ENCODE assay signal across 8 mouse cellular contexts in the genomic region with DNA sequence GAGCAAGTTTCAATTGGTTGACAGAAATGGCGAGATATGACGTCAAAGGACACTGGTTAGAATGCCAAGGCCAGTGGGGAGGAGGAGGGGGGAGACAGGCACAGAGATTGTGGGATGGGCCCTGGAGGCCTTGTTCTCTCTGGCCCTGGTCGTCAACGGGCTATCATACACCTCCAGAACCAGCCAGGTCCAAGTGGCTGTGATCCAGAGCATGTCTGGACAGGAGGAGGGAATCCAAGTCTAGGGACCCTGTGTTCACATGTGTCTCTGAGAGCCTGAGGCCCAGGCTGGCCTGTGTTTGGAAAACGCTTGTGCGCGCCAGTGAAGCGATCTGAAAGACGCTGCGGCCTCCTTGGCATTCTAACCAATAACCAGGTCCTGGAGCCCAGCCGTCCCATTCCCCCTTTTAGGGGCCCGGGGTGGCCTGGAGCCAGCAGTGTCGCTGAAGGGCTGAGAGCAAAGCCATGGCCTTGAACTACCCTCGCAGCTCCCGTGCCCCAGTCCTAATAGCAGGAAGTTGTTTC.
DNase-seq lines count a peak whose midpoint lies in the region; ATAC-seq lines count a peak whose summit lies in the region.

No protein-coding gene starts in this region.

- ATAC-seq in stomach, embryonic 14.5 days (ENCODE audit: insufficient number of reproducible peaks, insufficient read depth, low FRiP score, low read depth) = peak; percentile 16; the same call in 1 of the 2 replicates

- peaks cover 57% of the 10 kb centered on the region for H3K79me2 ChIP-seq in macrophage (ENCODE audit: inconsistent target)

- peak; percentile 83 for DNase-seq in layer of hippocampus, adult 11-12 months (ENCODE audit: low spot score)
- no peak for DNase-seq in layer of hippocampus, adult 9-10 months (ENCODE audit: low spot score)
- DNase-seq in cerebellum, adult 8-10 months = peak; percentile 84
- peak; percentile 79 to 84 for DNase-seq in frontal cortex, postnatal 10 days (ENCODE audit: low spot score in 2 of 2)
- peak; percentile 30 for DNase-seq in hindbrain, embryonic 10.5 days (ENCODE audit: low spot score)
- peak; percentile 79 for DNase-seq in left cerebral cortex, adult 11 months (ENCODE audit: low spot score)

- H3K4me1 ChIP-seq in hindbrain, embryonic 10.5 days (replicated peaks) = peaks cover 23% of the 10 kb centered on the region
- peaks cover 17% of the 10 kb centered on the region for H3K4me1 ChIP-seq in stomach, embryonic 14.5 days (ENCODE audit: control insufficient read depth, insufficient read depth, low read length)

- H3K4me2 ChIP-seq in stomach, embryonic 14.5 days (replicated peaks; ENCODE audit: low read depth, low read length) = peak overlapping the region; percentile 86

- peak overlapping the region; percentile 86 for H3K9ac ChIP-seq in stomach, embryonic 14.5 days (replicated peaks; ENCODE audit: low read depth, low read length)

- peaks cover 99% of the 10 kb centered on the region for H3K27me3 ChIP-seq in hindbrain, embryonic 10.5 days (ENCODE audit: insufficient read depth, poor library complexity, severe bottlenecking)
- H3K27me3 ChIP-seq in stomach, embryonic 14.5 days (ENCODE audit: control insufficient read depth, insufficient read depth, low read length) = peaks cover 10% of the 10 kb centered on the region

- H3K36me3 ChIP-seq in hindbrain, embryonic 10.5 days = no peaks in the 10 kb centered on the region
- no peaks in the 10 kb centered on the region for H3K36me3 ChIP-seq in macrophage (ENCODE audit: inconsistent target)
- no peaks in the 10 kb centered on the region; the same call in 1 of the 2 replicates for H3K36me3 ChIP-seq in stomach, embryonic 14.5 days (ENCODE audit: control insufficient read depth, insufficient read depth, low read length)

- no peak overlapping the region for H3K27ac ChIP-seq in hindbrain, embryonic 10.5 days
- H3K27ac ChIP-seq in macrophage = peak overlapping the region; percentile 78
- peak overlapping the region; percentile 86 for H3K27ac ChIP-seq in stomach, embryonic 14.5 days (ENCODE audit: low read length)

- H3K9me3 ChIP-seq in hindbrain, embryonic 10.5 days = no peaks in the 10 kb centered on the region
- H3K9me3 ChIP-seq in stomach, embryonic 14.5 days (ENCODE audit: control insufficient read depth, low read depth, low read length) = no peaks in the 10 kb centered on the region

- peak overlapping the region; percentile 59 for H3K4me3 ChIP-seq in hindbrain, embryonic 10.5 days
- H3K4me3 ChIP-seq in macrophage (ENCODE audit: inconsistent target) = peak overlapping the region; percentile 43
- peak overlapping the region; percentile 85 for H3K4me3 ChIP-seq in stomach, embryonic 14.5 days (ENCODE audit: low read depth, low read length)

- WGBS in hindbrain, embryonic 10.5 days = 35% methylated on average over 15 of the region's 15 CpGs
- WGBS in macrophage (ENCODE audit: missing documents) = 13% methylated on average over 15 of the region's 15 CpGs
- 31% methylated on average over 15 of the region's 15 CpGs for WGBS in stomach, embryonic 14.5 days
